Mouse (Mus musculus) C2C12 (cell line): ENCODE measurements around the gene Acsl1. TPM values are rescaled to one million over a fixed set of nuclear protein-coding genes. Genes with fewer than 3 reads are reported as not detected.

Experiments used
- H3K27me3 ChIP-seq: one replicate; pipeline ENCODE4 v1.6.1; 2011; ENCODE audit not compliant: control insufficient read depth, insufficient read depth, insufficient read length
- H3K36me3 ChIP-seq: one replicate; pipeline ENCODE4 v1.6.1; 2011; ENCODE audit not compliant: control insufficient read depth, insufficient read depth
- H3K4me3 ChIP-seq: one replicate; pipeline ENCODE4 v1.5.1; 2011; ENCODE audit warnings: mild to moderate bottlenecking, control low read depth; ENCODE audit not compliant: poor library complexity, insufficient read depth, severe bottlenecking
- H3K79me2 ChIP-seq: one replicate; pipeline ENCODE4 v1.6.1; 2011; ENCODE audit not compliant: control insufficient read depth, insufficient read depth
- H3K79me3 ChIP-seq: one replicate; pipeline ENCODE4 v1.6.1; 2011; ENCODE audit warnings: low read depth, control low read depth
- H3ac ChIP-seq: one replicate; pipeline ENCODE3; 2011; ENCODE audit warnings: low read depth; ENCODE audit not compliant: control insufficient read depth, insufficient read length
- CEBPB ChIP-seq: IDR thresholded peaks from one replicate; pipeline ENCODE4 v1.6.1; 2011; ENCODE audit warnings: low read depth, mild to moderate bottlenecking, control low read depth, moderate library complexity
- CTCF ChIP-seq: IDR thresholded peaks from one replicate; pipeline ENCODE4 v1.5.1; 2011; ENCODE audit not compliant: control insufficient read depth, insufficient read depth, insufficient read length
- FOSL1 ChIP-seq: IDR thresholded peaks from one replicate; pipeline ENCODE4 v1.8.0; 2011; ENCODE audit warnings: mild to moderate bottlenecking, low read length; ENCODE audit not compliant: poor library complexity, insufficient read depth, severe bottlenecking
- MAX ChIP-seq: IDR thresholded peaks from one replicate; pipeline ENCODE4 v1.6.1; 2011; ENCODE audit warnings: mild to moderate bottlenecking, control low read depth
- MYOD1 ChIP-seq: IDR thresholded peaks from one replicate; pipeline ENCODE4 v1.6.1; 2011; ENCODE audit warnings: low read depth; ENCODE audit not compliant: control insufficient read depth, insufficient read length
- MYOG ChIP-seq: IDR thresholded peaks from one replicate; pipeline ENCODE4 v1.6.1; 2011; ENCODE audit not compliant: control insufficient read depth, insufficient read length; ENCODE audit errors: extremely low read depth
- USF1 ChIP-seq: IDR thresholded peaks from one replicate; pipeline ENCODE4 v1.6.1; 2011; ENCODE audit warnings: low read depth, mild to moderate bottlenecking, control low read depth, moderate library complexity
- polyA plus RNA-seq: library from polyadenylated mRNA; unstranded; fragments of >200 nt; fragmentation: generic; extraction: Trizol; gene quantifications from one replicate; pipeline ENCODE4 v1.2.1, GENCODE M21; 2012; ENCODE audit warnings: missing spikeins

Acsl1 gene
- polyA plus RNA-seq, 1 experiment: 1.6 TPM

- Histone ChIP-seq H3K79me3 (no peaks in the 10 kb centered on the region), H3K79me2 (no peaks in the 10 kb centered on the region), H3ac (no peak overlapping the region), H3K4me3 (no peak overlapping the region), H3K27me3 (peaks cover 6% of the 10 kb centered on the region), H3K36me3 (no peaks in the 10 kb centered on the region)
- TF ChIP-seq MYOD1: no peak
- no peak for TF ChIP-seq MYOG
- TF ChIP-seq FOSL1: no peak
- no peak for TF ChIP-seq CTCF
Measured at GRCm38 (mm10) chr8:46539701-46540100, 68.9 kb downstream of the Acsl1 start.

- Histone ChIP-seq H3ac (no peak overlapping the region), H3K4me3 (no peak overlapping the region), H3K79me3 (no peaks in the 10 kb centered on the region), H3K36me3 (no peaks in the 10 kb centered on the region), H3K27me3 (peaks cover 8% of the 10 kb centered on the region), H3K79me2 (no peaks in the 10 kb centered on the region)
- TF ChIP-seq CEBPB (no peak), USF1 (no peak), MYOG (no peak), MYOD1 (no peak), CTCF (no peak), MAX (no peak), FOSL1 (no peak)
Measured at GRCm38 (mm10) chr8:46543191-46543590, 72.4 kb downstream of the Acsl1 start.

- H3K79me3 ChIP-seq: no peaks in the 10 kb centered on the region
- no peaks in the 10 kb centered on the region for H3K79me2 ChIP-seq
- H3K4me3 ChIP-seq: no peak overlapping the region
- no peaks in the 10 kb centered on the region for H3K36me3 ChIP-seq
- TF ChIP-seq CTCF (no peak), MAX (no peak), CEBPB (no peak), MYOD1 (no peak)
- peaks cover 8% of the 10 kb centered on the region for H3K27me3 ChIP-seq
- H3ac ChIP-seq: no peak overlapping the region
Measured at GRCm38 (mm10) chr8:46543662-46544061, 72.8 kb downstream of the Acsl1 start.

- Histone ChIP-seq H3ac (no peak overlapping the region), H3K36me3 (no peaks in the 10 kb centered on the region), H3K27me3 (peaks cover 8% of the 10 kb centered on the region), H3K79me2 (no peaks in the 10 kb centered on the region), H3K79me3 (no peaks in the 10 kb centered on the region), H3K4me3 (no peak overlapping the region)
- TF ChIP-seq MYOD1 (no peak), CEBPB (no peak), MAX (no peak), MYOG (no peak), CTCF (no peak), USF1 (no peak), FOSL1 (no peak)
Measured at GRCm38 (mm10) chr8:46545854-46546253, 75.0 kb downstream of the Acsl1 start.

- H3K36me3 ChIP-seq: no peaks in the 10 kb centered on the region
- no peak overlapping the region for H3K4me3 ChIP-seq
- H3K79me3 ChIP-seq: no peaks in the 10 kb centered on the region
- TF ChIP-seq MYOD1: no peak
- TF ChIP-seq MYOG: no peak
- no peak for TF ChIP-seq FOSL1
- no peak for TF ChIP-seq CTCF
- TF ChIP-seq CEBPB: no peak
- TF ChIP-seq MAX: no peak
- TF ChIP-seq USF1: no peak
- no peaks in the 10 kb centered on the region for H3K79me2 ChIP-seq
- H3ac ChIP-seq: no peak overlapping the region
- H3K27me3 ChIP-seq: peaks cover 8% of the 10 kb centered on the region
Measured at GRCm38 (mm10) chr8:46546431-46547176, 75.8 kb downstream of the Acsl1 start.

- TF ChIP-seq CEBPB (peak; percentile 71), USF1 (no peak)
- Histone ChIP-seq H3K79me3 (no peaks in the 10 kb centered on the region), H3K79me2 (peaks cover 2% of the 10 kb centered on the region), H3ac (no peak overlapping the region), H3K4me3 (no peak overlapping the region), H3K36me3 (no peaks in the 10 kb centered on the region), H3K27me3 (peaks cover 6% of the 10 kb centered on the region)
Measured at GRCm38 (mm10) chr8:46547245-46547644, 76.4 kb downstream of the Acsl1 start.
